Mouse (Mus musculus): ENCODE measurements around the gene Rbfox3.

The Rbfox3 gene

GRCm38 (mm10) chr11:118459536-118459935, 451.9 kb downstream of the Rbfox3 start:
- no peak for DNase-seq

- no peak for DNase-seq
These were observed 452.3 kb downstream of the Rbfox3 start for GRCm38 (mm10) chr11:118459051-118459450.

- DNase-seq, result no peak
These were observed 454.5 kb downstream of the Rbfox3 start for GRCm38 (mm10) chr11:118456937-118457336.

GRCm38 (mm10) chr11:118455788-118456187, 455.6 kb downstream of the Rbfox3 start:
- DNase-seq, result no peak

- no peak for DNase-seq
These were observed 457.3 kb downstream of the Rbfox3 start for GRCm38 (mm10) chr11:118453886-118454671.

- DNase-seq, result no peak
These were observed 458.4 kb downstream of the Rbfox3 start for GRCm38 (mm10) chr11:118452955-118453354.

- DNase-seq, result no peak
These were observed 460.2 kb downstream of the Rbfox3 start for GRCm38 (mm10) chr11:118451211-118451610.

GRCm38 (mm10) chr11:118448385-118448784, 463.0 kb downstream of the Rbfox3 start:
- DNase-seq, result no peak

- no peak for DNase-seq
These were observed 464.1 kb downstream of the Rbfox3 start for GRCm38 (mm10) chr11:118447346-118447745.

GRCm38 (mm10) chr11:118445843-118446242, 465.6 kb downstream of the Rbfox3 start:
- peak; percentile 68 for DNase-seq

- peak; percentile 66 for DNase-seq
These were observed 468.0 kb downstream of the Rbfox3 start for GRCm38 (mm10) chr11:118443201-118443970.

GRCm38 (mm10) chr11:118442691-118443090, 468.7 kb downstream of the Rbfox3 start:
- no peak for DNase-seq
